Mouse (Mus musculus) Muller cell, postnatal 12 days (primary cell): ENCODE data around the gene Akip1.

Source experiments
- DNase-seq: peaks from one replicate; pipeline ENCODE4 v3.0.0-alpha.2; 2015; ENCODE audit errors: inconsistent ontology term

Akip1 gene

DNA sequence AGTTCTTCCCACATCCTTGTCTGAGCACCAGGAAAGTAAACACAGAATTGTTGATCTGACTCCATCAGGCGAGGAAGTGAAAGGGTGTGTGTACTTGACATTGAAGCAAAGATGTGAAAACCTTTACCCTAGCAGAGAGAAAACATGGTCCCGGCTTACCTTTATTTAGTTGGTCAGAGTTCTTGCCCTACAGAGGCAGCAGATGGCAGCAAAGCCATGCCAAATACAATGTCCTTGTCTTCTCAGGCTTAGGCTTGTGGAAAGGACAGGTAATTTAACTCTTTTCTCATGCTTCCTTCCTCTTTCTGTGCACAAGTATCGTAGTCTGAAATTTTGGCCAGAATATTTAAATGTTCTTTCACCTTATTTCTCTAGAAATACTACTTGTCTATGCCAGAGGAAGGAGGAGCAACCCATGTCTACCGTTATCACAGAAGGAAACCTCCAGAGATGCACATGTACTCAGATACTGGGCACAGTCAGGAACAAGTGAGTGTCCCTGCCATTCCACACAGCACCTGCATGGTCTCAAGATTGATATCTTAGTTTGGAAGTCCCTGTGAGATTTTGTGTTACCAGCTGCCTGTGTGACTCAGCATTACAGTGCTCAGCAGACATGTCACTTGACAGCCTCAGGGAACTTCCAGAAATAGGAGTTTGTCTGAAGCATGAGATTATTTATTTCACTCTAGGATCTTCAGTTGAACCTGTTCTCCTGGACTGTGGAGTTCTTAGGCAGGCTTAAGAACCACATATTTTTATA lies 3.7 kb downstream of the Akip1 start:
- peak; percentile 38 for DNase-seq

DNA sequence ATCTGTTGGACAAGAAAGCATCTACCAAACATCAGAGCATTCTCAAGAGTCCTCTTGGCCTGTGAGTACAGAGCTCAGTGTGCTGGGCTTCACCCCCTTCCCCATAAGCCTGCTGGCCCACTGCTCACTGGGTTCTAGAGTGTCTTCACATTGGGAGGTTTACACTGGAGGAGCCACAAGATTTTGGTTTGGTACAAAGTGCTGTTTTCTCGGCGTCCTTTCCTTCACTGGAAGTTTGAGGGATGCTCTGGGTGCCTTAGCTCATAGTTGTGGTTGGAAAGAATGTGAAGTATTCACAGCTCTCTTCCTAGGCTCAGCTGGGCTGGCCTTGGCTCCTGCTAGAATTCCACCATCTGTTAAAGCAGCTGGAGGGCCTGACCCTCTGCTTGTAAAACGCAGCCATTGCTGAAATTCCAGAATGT lies 5.5 kb downstream of the Akip1 start:
- DNase-seq: peak; percentile 90

DNA sequence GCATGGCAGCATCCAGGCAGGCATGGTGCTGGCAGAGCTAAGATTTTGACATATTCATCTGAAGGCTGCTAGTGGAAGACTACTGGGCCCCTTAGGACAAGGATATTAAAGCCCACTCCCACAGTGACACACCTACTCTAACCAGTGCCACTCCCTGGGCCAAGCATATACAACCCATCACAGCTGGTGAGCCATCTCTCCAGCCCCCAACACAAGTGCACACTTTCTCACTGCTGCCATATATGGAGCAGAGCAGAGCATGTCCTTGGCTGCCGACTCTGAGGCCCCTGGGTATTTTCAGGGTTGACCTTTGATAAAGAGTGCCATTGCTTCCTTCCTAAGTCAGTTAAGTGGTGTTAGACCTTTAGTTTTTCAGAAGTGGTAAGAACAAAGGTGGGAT lies 6.6 kb downstream of the Akip1 start:
- no peak for DNase-seq

DNA sequence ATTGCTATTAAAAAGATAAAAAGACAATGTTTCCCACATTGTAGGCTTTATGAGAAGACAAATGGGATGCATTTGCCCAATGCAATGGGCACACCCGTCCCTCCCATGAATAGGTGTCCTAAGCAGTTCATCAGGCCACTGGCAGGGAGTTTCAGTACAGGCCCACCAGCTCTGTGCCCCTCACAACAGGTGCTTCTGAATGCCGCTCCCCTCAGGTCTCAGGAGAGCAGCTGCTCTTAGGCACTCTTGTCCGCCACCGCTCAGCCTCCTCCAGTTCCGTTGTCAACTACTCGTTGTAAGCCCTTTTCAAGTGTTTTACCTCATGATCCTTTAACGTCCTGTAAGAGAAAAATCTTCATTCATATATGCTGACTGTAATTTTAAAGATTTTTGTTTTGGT lies 8.7 kb downstream of the Akip1 start:
- DNase-seq: no peak

DNA sequence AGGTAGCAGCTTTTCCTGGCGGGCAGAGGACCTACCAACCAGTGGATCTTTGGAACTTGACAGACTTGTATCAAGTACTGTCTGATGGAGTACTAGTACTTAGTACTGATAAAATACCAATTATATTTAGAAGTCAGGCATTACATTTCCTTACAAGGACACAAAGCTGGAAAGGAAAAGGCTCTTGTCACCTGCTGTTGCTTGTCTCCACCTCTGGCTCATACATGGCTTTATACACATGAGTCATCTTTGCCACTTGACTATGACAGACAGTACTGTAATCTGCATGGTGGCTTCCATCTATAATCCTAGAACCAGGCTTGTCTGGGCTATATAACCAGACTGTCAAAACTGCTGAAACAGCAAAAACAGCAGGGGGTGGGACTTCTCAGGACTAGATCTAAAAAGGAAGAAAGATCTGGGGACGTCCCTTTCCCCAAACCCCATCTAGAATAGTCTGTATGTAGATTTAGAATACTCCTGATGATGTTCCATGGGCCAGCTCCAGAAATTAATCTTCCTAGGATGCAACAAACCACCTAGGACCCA lies 10.0 kb downstream of the Akip1 start:
- no peak for DNase-seq

DNA sequence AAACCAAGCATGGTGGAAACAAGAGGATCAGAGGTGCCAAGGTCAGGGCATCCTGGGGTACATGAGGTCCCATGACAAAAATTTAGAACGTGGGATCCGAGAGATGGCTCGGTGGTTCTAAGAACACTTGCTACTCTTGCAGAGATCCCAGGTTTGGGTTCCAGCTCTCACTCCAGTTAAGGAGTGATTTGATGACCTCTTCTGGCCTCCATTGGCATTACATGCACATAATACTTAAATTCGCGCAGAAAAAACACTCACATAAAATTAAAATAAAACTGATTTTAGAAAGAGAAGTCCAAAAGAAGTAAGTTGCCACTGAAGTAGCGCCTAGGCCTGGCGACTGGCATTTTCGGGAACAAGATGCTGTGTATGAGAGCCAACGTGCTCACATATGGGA lies 15.8 kb downstream of the Akip1 start:
- DNase-seq: peak; percentile 26

DNA sequence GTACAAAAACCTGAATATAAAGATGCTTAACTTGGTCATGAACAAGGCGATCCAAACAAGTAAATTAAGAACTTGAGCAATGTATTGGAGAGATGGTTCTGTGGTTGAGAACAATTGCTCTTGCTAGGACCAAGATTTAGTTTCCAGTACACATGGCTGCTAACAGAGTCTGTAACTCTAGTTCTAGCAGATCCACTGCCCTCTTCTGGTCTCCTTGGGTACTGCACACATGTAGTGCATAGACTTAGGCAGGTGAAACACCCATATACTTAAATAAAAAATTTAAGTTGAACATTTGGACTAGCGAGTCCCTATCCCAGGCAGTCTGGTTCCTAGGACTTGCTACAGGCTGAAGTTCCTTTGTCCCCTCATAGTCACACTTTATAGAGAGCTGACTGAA lies 19.1 kb downstream of the Akip1 start:
- no peak for DNase-seq

DNA sequence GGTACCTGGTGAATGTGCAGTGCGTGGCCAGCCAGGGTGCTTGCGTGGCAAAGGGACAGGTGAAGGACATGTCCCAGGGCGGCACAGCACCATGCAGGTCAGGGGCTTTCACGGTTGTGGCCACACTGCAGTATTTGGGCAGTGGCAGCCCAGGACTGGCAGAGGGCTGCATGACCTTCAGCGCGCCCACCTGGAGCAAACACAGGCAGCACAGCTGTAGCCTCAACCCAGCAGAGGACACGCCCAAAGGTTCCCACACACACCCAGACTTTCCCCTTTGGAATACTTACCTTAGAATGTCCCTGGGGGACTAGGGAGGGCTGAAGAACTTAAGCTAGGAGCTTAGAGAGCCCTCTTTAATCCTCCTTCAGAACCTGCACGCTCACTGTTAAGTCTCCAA lies 19.6 kb downstream of the Akip1 start:
- no peak for DNase-seq

DNA sequence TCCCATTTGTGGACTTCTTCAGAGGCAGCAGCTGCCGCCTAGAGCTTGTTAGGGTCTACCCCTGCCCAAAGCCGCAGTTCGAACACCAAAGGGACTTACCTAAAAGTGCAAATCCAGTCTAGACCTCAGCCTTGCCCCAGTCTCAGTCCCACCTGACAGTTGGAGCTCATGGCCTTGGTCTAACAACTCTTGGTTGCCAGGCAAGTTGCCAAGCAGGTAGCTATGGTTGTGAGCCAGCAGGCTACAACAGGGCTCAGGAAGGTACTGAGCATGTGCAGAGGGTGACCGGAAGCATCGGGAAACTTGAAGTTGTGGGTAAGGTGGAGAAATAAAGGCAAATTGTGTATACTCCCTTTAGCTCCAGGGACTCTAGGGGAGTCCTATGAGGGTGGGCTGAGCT lies 20.2 kb downstream of the Akip1 start, which contains the start of gene BC051019:
Gene BC051019, minus strand, starts transcription at position 154 of the 400 bp plus-strand sequence.
- DNase-seq: no peak

DNA sequence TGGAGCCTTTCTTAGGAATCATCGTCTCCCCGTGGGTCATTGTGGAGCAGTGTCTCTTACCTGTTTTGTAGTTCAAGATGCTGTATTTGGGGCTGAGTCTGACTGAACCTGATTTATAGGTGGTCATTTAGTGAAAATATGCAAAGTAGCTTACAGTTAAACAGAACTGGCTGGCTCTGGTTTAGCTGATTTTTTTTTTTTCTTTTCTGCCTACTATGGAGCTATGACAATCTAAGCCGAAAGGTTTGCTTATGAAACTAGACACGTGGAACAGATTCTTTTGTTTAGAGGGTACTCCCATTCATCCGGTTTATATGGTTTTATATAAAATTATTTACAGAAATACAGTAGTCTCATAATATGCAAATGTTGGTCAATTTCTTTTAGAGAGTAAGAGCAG lies 28.1 kb downstream of the Akip1 start, which contains the start of gene Ascl3:
Gene Ascl3, minus strand, starts transcription at position 101 of the 400 bp plus-strand sequence.
- DNase-seq: no peak

DNA sequence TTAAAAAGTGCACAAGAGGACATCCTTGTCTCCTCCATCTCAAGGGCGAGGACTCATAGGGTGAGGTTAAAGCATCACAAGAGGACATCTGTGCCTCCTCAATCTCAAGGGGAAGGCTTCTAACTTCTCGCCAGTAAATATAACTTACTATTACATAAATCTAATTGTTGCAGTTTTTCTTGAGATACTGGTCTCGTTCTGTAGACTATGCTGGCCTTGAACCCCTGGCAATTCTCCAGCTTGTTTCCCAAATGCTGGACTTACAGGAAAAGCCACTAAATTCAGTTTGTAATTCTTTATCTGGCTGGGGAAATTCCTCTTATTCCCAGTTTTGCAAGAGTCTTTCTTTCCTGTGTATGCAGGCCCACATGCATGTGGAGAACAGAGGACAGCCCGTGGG lies 31.3 kb downstream of the Akip1 start:
- no peak for DNase-seq

DNA sequence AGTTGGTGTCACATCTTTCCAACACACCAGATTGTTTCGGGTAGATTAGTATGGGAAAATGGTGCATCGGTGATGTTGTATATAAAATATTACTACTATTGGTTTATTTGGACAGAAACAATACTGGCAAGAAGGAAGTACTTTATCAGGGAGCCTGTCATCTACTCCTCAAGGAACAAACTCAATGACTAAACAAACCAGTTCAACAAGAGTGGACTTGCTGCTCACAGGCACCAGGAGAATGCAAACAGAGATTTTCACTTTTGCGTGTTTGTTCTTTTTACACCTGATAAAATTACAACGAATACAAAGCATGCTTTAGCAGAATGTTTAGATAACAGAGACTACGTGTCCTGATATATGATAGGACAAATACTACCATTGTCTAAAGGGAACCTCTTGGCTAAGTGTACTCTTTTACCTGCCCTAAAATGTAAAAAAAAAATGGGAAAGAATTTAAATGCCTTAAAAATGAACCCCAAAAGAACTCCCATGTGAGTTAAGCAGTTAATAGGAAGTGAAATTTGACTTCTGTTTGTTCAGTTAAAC lies 36.4 kb downstream of the Akip1 start:
- no peak for DNase-seq

DNA sequence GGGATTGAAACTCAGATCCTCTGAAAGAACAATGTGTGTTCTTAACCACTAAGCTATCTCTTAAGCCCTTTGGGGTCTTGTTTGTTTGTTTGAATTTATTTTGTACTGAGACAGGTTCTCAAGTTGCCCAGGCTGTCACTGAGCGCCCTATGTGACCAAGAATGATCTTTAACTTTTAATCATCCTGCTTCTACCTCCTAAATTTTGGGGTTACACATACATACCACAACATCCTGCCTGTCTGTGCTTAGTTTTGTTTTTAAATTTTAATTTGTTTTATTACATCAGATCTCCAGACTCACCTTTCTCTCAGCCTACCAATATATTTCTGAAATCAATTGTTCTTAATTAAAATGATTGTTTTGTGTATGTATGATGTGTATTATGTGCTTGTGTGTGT lies 37.6 kb downstream of the Akip1 start:
- no peak for DNase-seq

DNA sequence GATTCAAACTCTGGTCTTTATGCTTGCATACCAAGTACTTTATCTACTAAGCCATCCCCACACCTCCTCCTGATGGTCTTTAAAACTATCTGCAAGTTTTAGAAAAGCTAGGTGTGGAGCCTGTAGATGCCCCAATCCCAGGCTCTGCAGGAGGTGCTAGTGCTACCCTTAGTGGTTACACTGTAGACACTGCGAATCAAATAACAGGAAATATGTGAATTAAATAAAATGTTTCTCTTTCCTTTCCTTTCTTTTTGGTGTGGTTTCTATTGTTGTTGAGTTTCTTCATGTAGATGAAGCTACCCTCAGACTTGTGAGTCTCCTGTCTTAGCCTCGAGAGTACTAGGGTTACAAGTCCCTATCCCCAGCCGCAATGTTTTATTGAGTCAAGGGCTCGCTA lies 38.2 kb downstream of the Akip1 start:
- DNase-seq: no peak

DNA sequence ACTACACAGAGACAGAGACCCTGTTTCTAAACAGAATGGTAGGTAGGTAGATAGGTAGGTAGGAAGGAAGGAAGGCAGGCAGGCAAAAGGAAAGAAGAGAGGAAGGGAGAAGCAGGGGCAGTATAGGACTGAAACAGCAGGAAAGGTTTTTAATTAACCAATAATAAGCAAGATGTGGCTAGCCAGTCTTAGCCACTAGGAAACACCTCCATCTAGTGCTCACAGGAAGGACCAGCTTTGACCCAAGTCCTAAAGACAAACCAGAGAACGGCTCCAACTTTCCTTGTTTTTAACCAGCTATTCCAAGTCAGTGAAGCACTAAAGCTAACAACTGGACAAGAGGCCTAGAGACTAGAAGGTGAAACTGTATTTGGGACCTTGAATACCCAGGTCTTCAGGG lies 44.3 kb downstream of the Akip1 start:
- no peak for DNase-seq

DNA sequence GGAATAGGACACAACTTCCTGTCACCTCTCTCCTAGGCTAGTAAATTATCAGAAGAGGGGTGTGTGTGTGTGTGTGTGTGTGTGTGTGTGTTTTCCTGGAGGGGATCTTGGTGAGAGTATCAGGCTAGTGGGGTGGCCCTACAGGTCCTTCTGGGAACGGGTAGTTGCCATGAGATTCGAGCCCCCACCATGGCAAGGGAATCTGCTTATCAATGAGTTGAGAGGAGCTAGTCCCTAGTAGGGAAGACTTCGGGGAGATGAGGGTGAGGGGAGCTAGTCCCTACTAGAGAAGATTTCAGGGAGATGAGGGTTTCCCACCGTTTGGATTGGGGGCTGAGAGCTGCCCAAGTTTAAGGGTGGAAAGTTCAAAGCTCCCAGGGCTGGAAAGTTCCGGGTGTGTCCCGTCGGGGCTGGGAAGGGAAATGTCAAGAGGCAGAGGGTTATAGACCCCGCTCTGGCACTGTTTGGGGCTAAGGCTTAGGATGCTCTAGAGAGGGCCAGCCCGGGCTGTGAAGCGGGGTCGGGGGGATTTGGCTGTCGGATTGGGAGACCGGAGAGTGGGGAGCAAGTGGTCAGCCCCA lies 48.0 kb downstream of the Akip1 start:
- DNase-seq: no peak

DNA sequence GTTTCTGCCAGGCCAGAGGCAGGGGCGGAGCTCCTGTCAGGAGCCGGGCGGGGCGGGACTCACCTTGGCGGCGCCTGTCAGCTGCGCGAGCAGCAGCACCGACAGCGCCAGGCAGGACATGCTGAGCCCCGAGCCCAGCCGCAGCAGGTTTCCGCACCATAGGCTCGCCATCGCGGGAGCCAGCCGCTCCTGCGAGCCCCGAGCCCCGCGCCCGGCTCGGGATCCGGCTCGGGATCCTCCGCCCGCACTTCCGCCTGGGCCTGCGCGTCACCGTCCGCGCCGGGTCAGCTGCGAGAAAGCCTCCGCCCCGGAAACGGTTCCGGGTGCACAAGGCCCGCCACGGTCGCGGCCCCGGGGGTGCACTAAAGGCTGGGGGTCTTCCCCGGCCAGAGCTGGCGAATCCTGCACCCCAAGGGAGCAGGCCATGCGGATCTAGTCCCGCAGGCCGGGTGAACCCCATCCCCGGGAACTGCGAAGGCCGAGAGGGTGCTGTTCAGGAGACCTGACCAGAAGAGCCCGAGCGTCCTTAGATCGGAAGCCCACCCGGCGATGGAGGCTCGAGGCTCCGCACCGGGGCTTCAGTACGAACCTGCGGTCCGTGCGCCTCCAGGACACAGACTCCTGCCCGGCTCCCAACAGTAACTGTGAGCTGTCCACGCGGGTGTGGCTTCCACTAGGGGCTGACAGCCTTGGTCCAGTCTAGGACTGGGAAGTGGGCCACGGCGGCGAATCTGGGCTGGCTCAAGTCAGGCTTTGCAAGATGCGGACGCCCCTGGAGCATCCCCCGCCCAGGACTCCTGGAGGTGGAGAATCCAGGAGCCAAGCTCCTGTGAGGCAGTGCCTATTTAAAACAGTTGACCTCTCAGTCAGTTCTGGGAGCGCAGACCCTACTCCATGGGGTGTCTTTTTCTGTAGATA lies 48.8 kb downstream of the Akip1 start, which contains the start of gene Tmem9b:
Gene Tmem9b, minus strand, starts transcription at position 868 of the 918 bp plus-strand sequence.
- peak; percentile 83 for DNase-seq

DNA sequence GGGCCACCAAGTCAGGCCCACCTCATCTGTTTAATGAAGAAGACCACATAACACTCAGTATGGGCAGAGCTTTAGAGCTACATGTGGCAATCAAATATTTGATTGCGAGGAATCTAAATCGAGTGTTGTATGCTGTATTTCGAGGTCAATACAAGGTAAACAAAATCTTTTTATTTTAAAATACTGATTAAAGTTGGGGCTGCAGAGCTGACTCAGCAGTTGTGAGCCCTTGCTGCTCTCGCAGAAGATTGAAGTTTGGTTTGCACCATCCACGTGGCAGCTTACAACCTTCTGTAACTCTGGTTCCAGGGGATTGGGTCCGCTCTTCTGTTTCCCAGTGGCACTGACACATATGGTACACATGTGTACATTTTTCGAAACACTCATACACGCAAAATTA lies 50.5 kb downstream of the Akip1 start:
- DNase-seq: no peak

DNA sequence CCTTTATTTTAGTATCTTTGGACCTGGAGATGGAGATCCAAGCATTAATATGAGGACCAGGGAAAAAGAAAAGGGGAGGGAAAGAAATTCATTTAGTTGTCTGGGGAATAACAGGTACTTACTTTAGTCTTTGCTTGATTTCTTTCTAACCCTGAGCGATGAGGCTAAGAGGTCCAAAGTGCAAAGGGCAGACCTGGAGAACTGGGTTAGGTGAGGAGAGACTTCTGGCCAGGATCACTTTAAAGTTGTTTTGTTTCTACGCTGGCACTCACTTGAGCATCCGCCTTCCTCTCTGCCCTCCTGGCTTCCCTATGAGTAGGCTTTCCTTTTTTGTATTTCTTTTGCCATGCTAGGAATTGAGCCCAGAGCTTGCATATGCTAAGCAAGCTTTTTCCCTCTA lies 52.8 kb downstream of the Akip1 start:
- DNase-seq: no peak
